16 mouse cellular contexts compared by ENCODE assay signal in genomic region chr13:118558966-118559365, GRCm38 (mm10).
"Had no signal": no experiment of that assay in that cellular context is flagged by ENCODE, and none has a peak within 500 bp of the region (broad histone marks: within the 10 kb centered on the region; RNA-seq: fewer than 3 reads in every experiment).

No protein-coding gene starts in this region.

- H3K4me1 ChIP-seq: neural tube, embryonic 13.5 days; neural tube, embryonic 15.5 days; stomach, embryonic 15.5 days had no signal

- H3K9ac ChIP-seq: neural tube, embryonic 13.5 days; neural tube, embryonic 15.5 days; stomach, embryonic 15.5 days had no signal

- H3K36me3 ChIP-seq: neural tube, embryonic 13.5 days; neural tube, embryonic 15.5 days; stomach, embryonic 15.5 days had no signal

- H3K4me3 ChIP-seq: neural tube, embryonic 13.5 days; neural tube, embryonic 15.5 days; stomach, embryonic 15.5 days had no signal

- DNase-seq: retina, postnatal 1 day; right cerebral cortex, adult 18-20 months; right cerebral cortex, postnatal 14 days; right cerebral cortex, postnatal 25 days; right cerebral cortex, postnatal 4 days; spleen, adult 18-20 months; thymus, adult 18-20 months; thymus, adult 2 months; thymus, postnatal 14 days; thymus, postnatal 25 days; thymus, postnatal 36 days; thymus, postnatal 4 days had no signal

- H3K27ac ChIP-seq: neural tube, embryonic 13.5 days; neural tube, embryonic 15.5 days; stomach, embryonic 15.5 days; stomach, postnatal 0 days had no signal

- H3K27me3 ChIP-seq: neural tube, embryonic 13.5 days; neural tube, embryonic 15.5 days; stomach, embryonic 15.5 days had no signal

- H3K4me2 ChIP-seq: neural tube, embryonic 13.5 days; neural tube, embryonic 15.5 days; stomach, embryonic 15.5 days had no signal

- H3K9me3 ChIP-seq: neural tube, embryonic 13.5 days; neural tube, embryonic 15.5 days; stomach, embryonic 15.5 days had no signal
